Mouse (Mus musculus) forebrain, embryonic 11.5 days (tissue): ENCODE results near the gene Pet117. TPM values are rescaled to one million over a fixed set of nuclear protein-coding genes. Genes with fewer than 3 reads are reported as not detected.

Experiments used
- ATAC-seq: fragments of 200-750 bp; cut with Nextera tagmentation; replicated peaks from 2 replicates; pipeline ENCODE4 v1.8.0; 2017; ENCODE audit warnings: moderate TSS enrichment; ENCODE audit not compliant: low FRiP score
- DNase-seq: peaks from one replicate; pipeline ENCODE4 v3.0.0-alpha.2; 2017; ENCODE audit warnings: low spot score
- H3K27ac ChIP-seq: fragments of 300-500 bp; sonication (generic); 2 replicates; pipeline ENCODE4 v1.5.1; 2014; ENCODE audit warnings: low read depth, low read length
- H3K27me3 ChIP-seq: fragments of 300-500 bp; sonication (generic); 2 replicates; pipeline ENCODE4 v1.6.1; 2014; ENCODE audit warnings: mild to moderate bottlenecking, low read length, mixed read lengths; ENCODE audit not compliant: control insufficient read depth, insufficient read depth
- H3K36me3 ChIP-seq: fragments of 300-500 bp; sonication (generic); 2 replicates; pipeline ENCODE4 v1.6.1; 2014; ENCODE audit warnings: mild to moderate bottlenecking, low read length, moderate library complexity, mixed read lengths; ENCODE audit not compliant: control insufficient read depth, insufficient read depth
- H3K4me1 ChIP-seq: fragments of 300-500 bp; sonication (generic); replicated peaks from 2 replicates; pipeline ENCODE4 v1.6.1; 2014; ENCODE audit warnings: low read length, mixed read lengths; ENCODE audit not compliant: control insufficient read depth, insufficient read depth
- H3K4me2 ChIP-seq: fragments of 300-500 bp; sonication (generic); 2 replicates; pipeline ENCODE4 v1.6.1; 2014; ENCODE audit warnings: low read depth, mild to moderate bottlenecking, low read length, moderate library complexity, mixed read lengths; ENCODE audit not compliant: severe bottlenecking
- H3K4me3 ChIP-seq: fragments of 300-500 bp; sonication (generic); 2 replicates; pipeline ENCODE4 v1.5.1; 2014; ENCODE audit warnings: low read depth, low read length
- H3K9ac ChIP-seq: fragments of 300-500 bp; sonication (generic); 2 replicates; pipeline ENCODE4 v1.6.1; 2014; ENCODE audit warnings: low read length
- H3K9me3 ChIP-seq: fragments of 300-500 bp; sonication (generic); 2 replicates; pipeline ENCODE4 v1.6.1; 2016; ENCODE audit warnings: low read length, mixed read lengths; ENCODE audit not compliant: control insufficient read depth
- WGBS: fragments of 180-500 bp; shearing (Covaris S2); extraction: QIAGEN DNeasy Blood & Tissue Kit; methylation state at CpG from one replicate; pipeline ENCODE4 v1.1.7; 2014; 5-methylcytosine and 5-hydroxymethylcytosine counted together
- polyA plus RNA-seq: library from polyadenylated mRNA; unstranded; fragments of >200 nt; fragmentation: Nextera tagmentation; extraction: Ambion mirVana; gene quantifications from 2 replicates; pipeline ENCODE4 v1.2.1, GENCODE M21; 2014

The Pet117 gene
- 4.7 TPM in 1 of 2 replicates, not detected in the other for polyA plus RNA-seq

GRCm38 (mm10) chr2:144368400-144369019, at the start of gene Pet117, which contains the start of gene Kat14:
Gene Pet117 (plus strand): TSS chr2:144368996.
Gene Kat14 (plus strand): TSS chr2:144368983.
- peak; percentile 94 for ATAC-seq
- H3K27ac ChIP-seq, result peak within 1 kb of the TSS; percentile 92
- H3K9me3 ChIP-seq, result no peaks in the 10 kb centered on the region
- peak within 1 kb of the TSS; percentile 75 for H3K4me2 ChIP-seq
- peak within 1 kb of the TSS; percentile 83 for H3K4me3 ChIP-seq
- H3K27me3 ChIP-seq, result no peaks in the 10 kb centered on the region
- DNase-seq, result peak; percentile 97
- no peaks in the 10 kb centered on the region for H3K4me1 ChIP-seq
- WGBS, result 7% methylated on average over 38 of the region's 38 CpGs
- no peaks in the 10 kb centered on the region for H3K36me3 ChIP-seq
- peak within 1 kb of the TSS; percentile 94 for H3K9ac ChIP-seq

GRCm38 (mm10) chr2:144324218-144324617, 44.6 kb upstream of the Pet117 start:
- Histone ChIP-seq H3K4me2 (no peak overlapping the region), H3K27ac (no peak overlapping the region), H3K4me3 (no peak overlapping the region), H3K9ac (no peak overlapping the region), H3K9me3 (no peaks in the 10 kb centered on the region), H3K4me1 (no peaks in the 10 kb centered on the region), H3K27me3 (peaks cover 6% of the 10 kb centered on the region), H3K36me3 (no peaks in the 10 kb centered on the region)
- ATAC-seq (no peak), DNase-seq (no peak)
- WGBS, result 72% methylated on average over 3 of the region's 3 CpGs

- ATAC-seq (no peak), DNase-seq (no peak)
- no peak overlapping the region for H3K9ac ChIP-seq
- H3K27me3 ChIP-seq, result peaks cover 52% of the 10 kb centered on the region
- H3K9me3 ChIP-seq, result no peaks in the 10 kb centered on the region
- 2% methylated on average over 9 of the region's 10 CpGs for WGBS
- H3K27ac ChIP-seq, result no peak overlapping the region
- H3K4me2 ChIP-seq, result no peak overlapping the region
- no peak overlapping the region for H3K4me3 ChIP-seq
- H3K4me1 ChIP-seq, result peaks cover 18% of the 10 kb centered on the region; the same call in 1 of the 2 replicates
- no peaks in the 10 kb centered on the region for H3K36me3 ChIP-seq
Measured at GRCm38 (mm10) chr2:144329451-144329850, 39.3 kb upstream of the Pet117 start.

GRCm38 (mm10) chr2:144329937-144330336, 38.9 kb upstream of the Pet117 start:
- 0 out of 2 replicates have a peak, but pooled peaks have one; percentile 34 for ATAC-seq
- no peaks in the 10 kb centered on the region for H3K36me3 ChIP-seq
- peaks cover 53% of the 10 kb centered on the region for H3K27me3 ChIP-seq
- H3K27ac ChIP-seq, result no peak overlapping the region
- 2% methylated on average over 10 of the region's 10 CpGs for WGBS
- no peak overlapping the region for H3K4me3 ChIP-seq
- peaks cover 18% of the 10 kb centered on the region; the same call in 1 of the 2 replicates for H3K4me1 ChIP-seq
- H3K9me3 ChIP-seq, result no peaks in the 10 kb centered on the region
- no peak overlapping the region for H3K4me2 ChIP-seq
- no peak overlapping the region for H3K9ac ChIP-seq
- no peak for DNase-seq

- no peak overlapping the region for H3K9ac ChIP-seq
- H3K4me1 ChIP-seq, result peaks cover 18% of the 10 kb centered on the region; the same call in 1 of the 2 replicates
- ATAC-seq (peak; percentile 10; the same call in 1 of the 2 replicates), DNase-seq (peak; percentile 60)
- 1% methylated on average over 41 of the region's 41 CpGs for WGBS
- peak overlapping the region; percentile 71 for H3K4me2 ChIP-seq
- peaks cover 55% of the 10 kb centered on the region for H3K27me3 ChIP-seq
- H3K9me3 ChIP-seq, result no peaks in the 10 kb centered on the region
- H3K4me3 ChIP-seq, result peak overlapping the region; percentile 38
- no peaks in the 10 kb centered on the region for H3K36me3 ChIP-seq
- H3K27ac ChIP-seq, result no peak overlapping the region
Measured at GRCm38 (mm10) chr2:144330352-144330959, 38.3 kb upstream of the Pet117 start.

- H3K9ac ChIP-seq, result peak overlapping the region; percentile 23; the same call in 1 of the 2 replicates
- DNase-seq, result peak; percentile 68
- H3K27ac ChIP-seq, result no peak overlapping the region
- peak; percentile 54 for ATAC-seq
- H3K36me3 ChIP-seq, result no peaks in the 10 kb centered on the region
- H3K9me3 ChIP-seq, result no peaks in the 10 kb centered on the region
- peaks cover 18% of the 10 kb centered on the region; the same call in 1 of the 2 replicates for H3K4me1 ChIP-seq
- 1% methylated on average over 49 of the region's 50 CpGs for WGBS
- peak overlapping the region; percentile 71 for H3K4me2 ChIP-seq
- H3K4me3 ChIP-seq, result peak overlapping the region; percentile 38
- peaks cover 55% of the 10 kb centered on the region for H3K27me3 ChIP-seq
Measured at GRCm38 (mm10) chr2:144330960-144331371, 37.8 kb upstream of the Pet117 start.

GRCm38 (mm10) chr2:144331401-144332302, 37.1 kb upstream of the Pet117 start, which contains the start of gene Ovol2:
Gene Ovol2 (minus strand): TSS chr2:144332146.
- Histone ChIP-seq H3K4me2 (peak within 1 kb of the TSS; percentile 71), H3K27me3 (peaks cover 55% of the 10 kb centered on the region), H3K4me1 (peaks cover 18% of the 10 kb centered on the region; the same call in 1 of the 2 replicates), H3K9ac (peak within 1 kb of the TSS; percentile 23; the same call in 1 of the 2 replicates), H3K27ac (no peak within 1 kb of the TSS), H3K9me3 (no peaks in the 10 kb centered on the region), H3K4me3 (peak within 1 kb of the TSS; percentile 38), H3K36me3 (no peaks in the 10 kb centered on the region)
- DNase-seq (peak; percentile 67), ATAC-seq (peak; percentile 50; the same call in 1 of the 2 replicates)
- WGBS, result under 1% methylated on average over 62 of the region's 62 CpGs

- Histone ChIP-seq H3K4me2 (no peak overlapping the region), H3K27ac (no peak overlapping the region), H3K4me1 (peaks cover 18% of the 10 kb centered on the region; the same call in 1 of the 2 replicates), H3K27me3 (peaks cover 55% of the 10 kb centered on the region), H3K9ac (no peak overlapping the region), H3K4me3 (0 out of 2 replicates have a peak overlapping the region, but pooled peaks have one; percentile 10), H3K9me3 (no peaks in the 10 kb centered on the region), H3K36me3 (no peaks in the 10 kb centered on the region)
- DNase-seq (no peak), ATAC-seq (no peak)
- WGBS, result 4% methylated on average over 9 of the region's 9 CpGs
Measured at GRCm38 (mm10) chr2:144332486-144332885, 36.3 kb upstream of the Pet117 start.
